Mouse (Mus musculus) ES-E14 (cell line): ENCODE data around the gene Rad51b. TPM values are rescaled to one million over a fixed set of nuclear protein-coding genes. Genes with fewer than 3 reads are reported as not detected.
A peak's percentile ranks its signal among the peaks of the same experiment; 100 is the strongest.

Source experiments
- DNase-seq: peaks from one replicate; pipeline ENCODE4 v3.0.0-alpha.2; 2013; ENCODE audit warnings: low read depth, low spot score
- H3K27ac ChIP-seq: 2 replicates; pipeline ENCODE4 v1.5.1; 2012; ENCODE audit warnings: low read depth, mild to moderate bottlenecking, low read length, moderate library complexity, mixed read lengths; ENCODE audit not compliant: poor library complexity, insufficient read depth, severe bottlenecking
- H3K36me3 ChIP-seq: 2 replicates; pipeline ENCODE4 v1.6.1; 2012; ENCODE audit warnings: mild to moderate bottlenecking, low read length, moderate library complexity, mixed read lengths; ENCODE audit not compliant: control insufficient read depth, poor library complexity, insufficient read depth, severe bottlenecking
- H3K4me1 ChIP-seq, 2 experiments: fragments of 150-350 bp in 1 of 2; sonication (generic) in 1 of 2; 2 replicates each; pipeline ENCODE4 v1.6.1; 2012; ENCODE audit warnings: low read length in 2 of 2, mild to moderate bottlenecking in 1 of 2, mixed read lengths in 1 of 2; ENCODE audit not compliant: control insufficient read depth in 2 of 2, insufficient read depth in 2 of 2, poor library complexity in 1 of 2
- H3K4me3 ChIP-seq, 2 experiments: fragments of 150-350 bp in 1 of 2; sonication (generic) in 1 of 2; 2 replicates each; pipeline ENCODE4 v1.5.1; 2012; ENCODE audit warnings: low read length in 2 of 2, low read depth in 1 of 2, mild to moderate bottlenecking in 1 of 2, mixed read lengths in 1 of 2; ENCODE audit not compliant: insufficient read depth in 1 of 2, poor library complexity in 1 of 2, severe bottlenecking in 1 of 2
- H3K9ac ChIP-seq: 2 replicates; pipeline ENCODE4 v1.6.1; 2012; ENCODE audit warnings: low read depth, mild to moderate bottlenecking, low read length, mixed read lengths; ENCODE audit not compliant: poor library complexity, insufficient read depth, severe bottlenecking
- H3K9me3 ChIP-seq: fragments of 150-350 bp; sonication (generic); 2 replicates; pipeline ENCODE4 v1.6.1; 2012; ENCODE audit warnings: low read depth, mild to moderate bottlenecking, low read length; ENCODE audit not compliant: control insufficient read depth, insufficient read depth
- CHD2 ChIP-seq: IDR thresholded peaks from 2 replicates; pipeline ENCODE4 v1.6.1; 2014; ENCODE audit warnings: mild to moderate bottlenecking, low read depth, low read length, inconsistent platforms
- HCFC1 ChIP-seq: IDR thresholded peaks from 2 replicates; pipeline ENCODE4 v1.6.1; 2012; ENCODE audit warnings: low read length, inconsistent platforms, borderline replicate concordance; ENCODE audit not compliant: insufficient read depth
- MAFK ChIP-seq: IDR thresholded peaks from 2 replicates; pipeline ENCODE4 v1.6.1; 2014; ENCODE audit warnings: mild to moderate bottlenecking, low read depth, low read length, inconsistent platforms; ENCODE audit not compliant: insufficient read depth
- ZC3H11A ChIP-seq: IDR thresholded peaks from 2 replicates; pipeline ENCODE4 v1.6.1; 2012; ENCODE audit warnings: low read depth, mild to moderate bottlenecking, inconsistent platforms, low read length, borderline replicate concordance
- ZNF384 ChIP-seq: IDR thresholded peaks from 2 replicates; pipeline ENCODE4 v1.6.1; 2012; ENCODE audit warnings: low read depth, low read length, inconsistent platforms
- in situ Hi-C, 2 experiments: fragments of 600-800 bp; cut with MboI; formaldehyde crosslinking; loops; one replicate each; pipeline ENCODE4 v1.15.1; 2025; ENCODE audit warnings: low sequenced_read_pairs in 2 of 2, inconsistent platforms in 1 of 2; ENCODE audit not compliant: unreplicated experiment in 2 of 2
- total RNA-seq: library from RNA; depleted of rRNA; stranded (reverse); fragments of 300-350 nt; gene quantifications from 2 replicates; pipeline ENCODE4 v1.2.3, GENCODE M21; 2012

Rad51b gene
- total RNA-seq, 1 experiment: 6.7 TPM

DNA sequence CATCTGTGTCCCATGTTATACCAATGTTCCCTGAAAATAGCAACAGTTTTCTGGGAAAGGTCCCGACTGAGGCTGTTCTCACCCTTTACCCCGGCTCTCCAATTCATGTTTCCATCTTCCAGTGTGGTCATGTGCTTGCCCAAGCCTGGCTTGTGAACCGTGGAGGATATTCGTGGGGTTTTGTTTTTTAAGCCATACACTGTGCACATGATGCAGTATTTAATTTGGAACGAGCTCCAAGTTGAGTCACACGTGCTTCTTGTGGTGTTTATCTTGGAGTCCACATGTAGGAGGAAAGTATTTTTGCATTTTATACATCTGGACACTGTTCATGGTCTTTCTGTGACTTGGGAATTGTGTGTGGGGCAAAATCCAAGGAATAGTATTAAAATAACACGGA lies 57.5 kb downstream of the Rad51b start:
- Histone ChIP-seq H3K9me3 (no peaks in the 10 kb centered on the region), H3K4me1 (no peaks in the 10 kb centered on the region), H3K9ac (no peak overlapping the region), H3K4me3 (no peak overlapping the region), H3K36me3 (no peaks in the 10 kb centered on the region; the same call in 1 of the 2 replicates), H3K27ac (no peak overlapping the region)
- in situ Hi-C loops: loop anchor here (5.0 to 25.0 kb wide), 2 partner anchors 783 to 788 kb away; no protein-coding TSS in a partner anchor
- no peak for DNase-seq
- no peak for TF ChIP-seq ZNF384
- TF ChIP-seq HCFC1: no peak
- TF ChIP-seq CHD2: no peak
- TF ChIP-seq MAFK: no peak
- TF ChIP-seq ZC3H11A: no peak

DNA sequence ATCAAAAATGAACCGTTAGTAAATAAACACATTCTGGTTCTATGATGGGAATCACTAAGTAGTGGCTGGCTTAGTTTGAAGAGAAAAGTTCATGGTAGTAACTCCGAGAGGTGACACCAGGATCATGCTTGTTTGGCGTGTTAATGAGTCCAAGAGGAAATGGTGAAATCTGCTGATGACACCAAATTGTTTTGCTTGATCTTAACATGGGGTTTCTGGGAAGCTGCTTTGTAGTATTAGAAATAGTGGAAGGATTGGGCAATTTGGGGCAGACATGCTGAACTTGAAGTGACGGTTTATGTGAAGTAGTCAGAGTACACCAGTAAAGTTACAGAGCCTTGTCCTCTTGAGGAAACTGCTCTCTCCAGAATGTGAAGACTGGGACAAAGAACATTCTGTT lies 59.1 kb downstream of the Rad51b start:
- Histone ChIP-seq H3K4me1 (no peaks in the 10 kb centered on the region), H3K36me3 (no peaks in the 10 kb centered on the region; the same call in 1 of the 2 replicates), H3K4me3 (no peak overlapping the region), H3K9me3 (no peaks in the 10 kb centered on the region), H3K9ac (no peak overlapping the region), H3K27ac (no peak overlapping the region)
- no peak for DNase-seq
- in situ Hi-C loops: loop anchor here (5.0 to 25.0 kb wide), 2 partner anchors 781 to 786 kb away; no protein-coding TSS in a partner anchor
- no peak for TF ChIP-seq HCFC1
- no peak for TF ChIP-seq MAFK
- no peak for TF ChIP-seq ZC3H11A
- TF ChIP-seq CHD2: no peak
- TF ChIP-seq ZNF384: no peak

DNA sequence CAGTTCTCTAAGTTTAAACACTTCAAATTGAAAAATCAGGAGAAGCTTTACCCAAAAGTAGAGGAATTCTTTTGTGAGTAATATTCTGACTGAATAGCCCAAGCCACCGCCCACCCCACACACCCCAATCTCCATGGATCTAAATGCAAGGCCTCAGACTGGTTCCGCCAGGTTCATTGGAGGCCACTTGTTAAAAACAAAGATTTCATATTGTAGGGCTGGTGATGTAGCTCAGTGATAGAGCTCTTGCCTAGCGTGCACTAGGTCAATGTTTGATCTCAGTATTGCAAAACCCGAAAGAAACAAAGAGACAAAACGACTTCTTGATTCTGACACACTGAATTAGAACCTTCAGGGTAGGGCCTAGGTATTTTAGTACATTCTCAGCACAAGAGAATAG lies 60.5 kb downstream of the Rad51b start:
- DNase-seq: no peak
- no peak for TF ChIP-seq HCFC1
- no peak for TF ChIP-seq ZNF384
- TF ChIP-seq ZC3H11A: no peak
- no peak for TF ChIP-seq MAFK
- TF ChIP-seq CHD2: no peak
- Histone ChIP-seq H3K9ac (no peak overlapping the region), H3K4me1 (peaks cover 0 to 2% of the 10 kb centered on the region in 2 experiments; a peak in 1 of 4 replicates), H3K36me3 (no peaks in the 10 kb centered on the region; the same call in 1 of the 2 replicates), H3K9me3 (no peaks in the 10 kb centered on the region), H3K27ac (no peak overlapping the region), H3K4me3 (no peak overlapping the region)
- in situ Hi-C loops: loop anchor here (5.0 to 25.0 kb wide), 2 partner anchors 780 to 785 kb away; no protein-coding TSS in a partner anchor

DNA sequence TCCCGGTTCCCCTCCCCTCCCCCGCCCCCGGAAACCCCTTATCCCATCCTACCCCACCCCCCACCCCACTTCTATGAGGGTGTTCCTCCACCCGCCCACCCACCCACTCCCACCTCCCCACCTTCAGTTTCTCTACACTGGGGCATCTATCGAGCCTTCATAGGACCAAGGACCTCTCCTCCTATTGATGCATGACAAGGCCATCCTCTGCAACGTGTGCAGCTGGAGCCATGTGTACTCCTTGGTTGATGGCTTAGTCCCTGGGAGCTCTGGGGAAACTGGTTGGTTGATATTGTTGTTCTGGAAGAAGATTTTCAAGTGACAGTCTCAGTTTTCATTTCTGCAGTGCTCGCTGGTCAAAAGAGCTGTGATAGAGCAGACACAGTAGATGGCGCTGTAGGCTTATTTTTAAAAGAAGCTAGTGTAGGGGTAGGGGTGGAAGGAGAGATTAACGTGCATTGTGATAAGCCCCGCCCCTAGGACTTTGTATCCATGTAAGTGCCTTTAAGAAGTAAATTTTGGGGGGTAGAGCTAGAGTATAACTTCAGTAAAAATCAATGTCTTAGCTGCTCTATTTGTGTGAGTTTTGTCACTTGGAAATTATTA lies 61.6 kb downstream of the Rad51b start:
- TF ChIP-seq ZC3H11A (peak; percentile 61; the same call in 1 of the 2 replicates), HCFC1 (no peak)
- no peak overlapping the region for H3K9ac ChIP-seq
- H3K4me3 ChIP-seq: no peak overlapping the region
- no peaks in the 10 kb centered on the region for H3K9me3 ChIP-seq
- no peaks in the 10 kb centered on the region for H3K36me3 ChIP-seq
- peaks cover 0 to 2% of the 10 kb centered on the region in 2 experiments; a peak in 1 of 4 replicates for H3K4me1 ChIP-seq
- in situ Hi-C loops: loop anchor here (5.0 to 25.0 kb wide), 2 partner anchors 779 to 784 kb away; no protein-coding TSS in a partner anchor
- DNase-seq: peak; percentile 56
- H3K27ac ChIP-seq: no peak overlapping the region
